Mouse (Mus musculus) right cerebral cortex, postnatal 25 days (tissue): ENCODE results near the gene Rassf8.

Source experiments
- DNase-seq: peaks from one replicate; pipeline ENCODE4 v3.0.0; 2022

Rassf8 gene

GRCm38 (mm10) chr6:145746132-145746849 is at the start of gene Rassf8:
Gene Rassf8, plus strand, starts transcription at chr6:145746748.
- peak; percentile 83 for DNase-seq

- DNase-seq: no peak
Measured at GRCm38 (mm10) chr6:145701021-145701540, 45.5 kb upstream of the Rassf8 start.

- no peak for DNase-seq
Measured at GRCm38 (mm10) chr6:145703667-145704066, 42.9 kb upstream of the Rassf8 start.

GRCm38 (mm10) chr6:145709956-145710720 is 36.4 kb upstream of the Rassf8 start:
- DNase-seq: no peak

GRCm38 (mm10) chr6:145710797-145711196 is 35.8 kb upstream of the Rassf8 start:
- no peak for DNase-seq

- no peak for DNase-seq
Measured at GRCm38 (mm10) chr6:145711320-145711719, 35.2 kb upstream of the Rassf8 start.

- no peak for DNase-seq
Measured at GRCm38 (mm10) chr6:145713241-145714114, 33.1 kb upstream of the Rassf8 start.

- DNase-seq: no peak
Measured at GRCm38 (mm10) chr6:145714131-145714530, 32.4 kb upstream of the Rassf8 start.

- DNase-seq: no peak
Measured at GRCm38 (mm10) chr6:145722596-145722995, 24.0 kb upstream of the Rassf8 start.

- no peak for DNase-seq
Measured at GRCm38 (mm10) chr6:145723131-145723863, 23.3 kb upstream of the Rassf8 start.

GRCm38 (mm10) chr6:145725849-145726248 is 20.7 kb upstream of the Rassf8 start:
- no peak for DNase-seq

GRCm38 (mm10) chr6:145726986-145727385 is 19.6 kb upstream of the Rassf8 start:
- no peak for DNase-seq

- no peak for DNase-seq
Measured at GRCm38 (mm10) chr6:145732868-145733267, 13.7 kb upstream of the Rassf8 start.

- DNase-seq: no peak
Measured at GRCm38 (mm10) chr6:145733276-145733675, 13.3 kb upstream of the Rassf8 start.

- no peak for DNase-seq
Measured at GRCm38 (mm10) chr6:145733911-145734310, 12.6 kb upstream of the Rassf8 start.

- DNase-seq: no peak
Measured at GRCm38 (mm10) chr6:145736099-145736498, 10.4 kb upstream of the Rassf8 start.

GRCm38 (mm10) chr6:145739231-145739630 is 7.3 kb upstream of the Rassf8 start:
- DNase-seq: no peak

GRCm38 (mm10) chr6:145740011-145740410 is 6.5 kb upstream of the Rassf8 start:
- DNase-seq: no peak

GRCm38 (mm10) chr6:145745291-145745690 is 1.3 kb upstream of the Rassf8 start:
- DNase-seq: no peak

GRCm38 (mm10) chr6:145746921-145747670 is 548 bp downstream of the Rassf8 start:
- DNase-seq: no peak
